Mouse (Mus musculus) limb, embryonic 15.5 days (tissue): ENCODE data around the gene Podn. TPM values are rescaled to one million over a fixed set of nuclear protein-coding genes. Genes with fewer than 3 reads are reported as not detected.
"Not testable (repeated sequence)": the region's sequence is repeated elsewhere in the genome, so short reads cannot be mapped to it uniquely, and the experiment has no call there.

Experiments used
- ATAC-seq: fragments of 200-750 bp; cut with Nextera tagmentation; 2 replicates; pipeline ENCODE4 v1.8.0; 2017; ENCODE audit warnings: low read depth, moderate TSS enrichment; ENCODE audit not compliant: insufficient number of reproducible peaks, low FRiP score, low TSS enrichment
- H3K27ac ChIP-seq: fragments of 300-500 bp; sonication (generic); 2 replicates; pipeline ENCODE4 v1.5.1; 2015; ENCODE audit warnings: moderate library complexity, mild to moderate bottlenecking, inconsistent platforms
- H3K27me3 ChIP-seq: fragments of 300-500 bp; sonication (generic); 2 replicates; pipeline ENCODE4 v1.6.1; 2015; ENCODE audit warnings: inconsistent platforms
- H3K36me3 ChIP-seq: fragments of 300-500 bp; sonication (generic); 2 replicates; pipeline ENCODE4 v1.6.1; 2015; ENCODE audit warnings: inconsistent platforms
- H3K4me1 ChIP-seq: fragments of 300-500 bp; sonication (generic); 2 replicates; pipeline ENCODE4 v1.6.1; 2015; ENCODE audit warnings: inconsistent platforms
- H3K4me2 ChIP-seq: fragments of 300-500 bp; sonication (generic); 2 replicates; pipeline ENCODE4 v1.6.1; 2015; ENCODE audit warnings: mild to moderate bottlenecking, inconsistent platforms
- H3K4me3 ChIP-seq: fragments of 300-500 bp; sonication (generic); 2 replicates; pipeline ENCODE4 v1.5.1; 2015; ENCODE audit warnings: mild to moderate bottlenecking, inconsistent platforms
- H3K9ac ChIP-seq: fragments of 300-500 bp; sonication (generic); 2 replicates; pipeline ENCODE4 v1.6.1; 2015; ENCODE audit warnings: inconsistent platforms
- H3K9me3 ChIP-seq: fragments of 300-500 bp; sonication (generic); 2 replicates; pipeline ENCODE4 v1.6.1; 2016; ENCODE audit warnings: inconsistent platforms
- WGBS: fragments of 180-500 bp; shearing (Covaris S2); methylation state at CpG from one replicate; pipeline ENCODE4 v1.1.7; 2015; 5-methylcytosine and 5-hydroxymethylcytosine counted together
- polyA plus RNA-seq: library from polyadenylated mRNA; unstranded; fragments of >200 nt; fragmentation: Nextera tagmentation; extraction: Ambion mirVana; gene quantifications from 2 replicates; pipeline ENCODE4 v1.2.1, GENCODE M21; 2015

Podn gene
- polyA plus RNA-seq, 1 experiment from 2014 or later, result 2.2 TPM

DNA sequence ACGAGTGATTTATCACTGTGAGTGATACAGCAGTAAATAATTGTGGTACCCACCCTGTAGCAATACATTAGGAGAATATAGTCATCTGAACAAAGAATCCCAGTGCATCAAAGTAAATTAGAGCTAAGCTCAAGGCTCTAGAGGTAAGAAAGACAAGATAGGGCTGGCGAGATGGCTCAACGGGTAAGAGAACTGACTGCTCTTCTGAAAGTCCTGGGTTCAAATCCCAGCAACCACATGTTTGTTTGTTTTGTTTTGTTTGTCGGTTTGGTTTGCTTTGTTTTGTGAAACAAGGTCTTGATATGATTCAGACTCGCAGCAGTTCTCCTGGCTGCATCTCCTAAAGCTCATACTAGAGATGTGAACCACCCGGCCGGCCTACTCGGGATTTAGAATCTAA, 21.2 kb upstream of the Podn start:
- no peaks in the 10 kb centered on the region for H3K27me3 ChIP-seq
- no peak overlapping the region for H3K27ac ChIP-seq
- H3K36me3 ChIP-seq, result no peaks in the 10 kb centered on the region
- H3K9me3 ChIP-seq, result no peaks in the 10 kb centered on the region
- H3K9ac ChIP-seq, result no peak overlapping the region
- no peak overlapping the region for H3K4me3 ChIP-seq
- no peak for ATAC-seq
- 90% methylated on average over 8 of the region's 8 CpGs for WGBS
- H3K4me2 ChIP-seq, result no peak overlapping the region
- 0 out of 2 replicates have a peak, but pooled peaks cover 3% of the 10 kb centered on the region for H3K4me1 ChIP-seq

DNA sequence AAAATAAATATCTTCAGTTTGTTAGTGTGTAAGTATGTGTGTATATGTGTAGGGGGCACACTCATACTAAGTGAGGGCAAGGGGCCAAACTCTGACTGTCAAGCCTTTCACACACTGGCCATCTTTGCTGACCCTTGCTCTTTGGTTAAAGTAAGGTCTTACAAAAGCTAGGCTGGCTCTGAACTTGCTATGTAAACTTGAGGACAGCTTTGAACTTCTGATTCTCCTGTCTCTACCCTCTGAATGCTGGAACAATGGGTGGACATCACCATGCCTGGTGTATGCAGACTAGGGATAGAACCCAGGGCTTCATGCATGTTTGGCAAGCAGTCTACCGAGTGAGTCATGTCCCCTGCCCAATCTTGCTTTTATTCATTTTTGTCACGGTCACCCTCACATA, 20.2 kb upstream of the Podn start:
- 0 out of 2 replicates have a peak, but pooled peaks cover 3% of the 10 kb centered on the region for H3K4me1 ChIP-seq
- no peak for ATAC-seq
- no peaks in the 10 kb centered on the region for H3K36me3 ChIP-seq
- no peaks in the 10 kb centered on the region for H3K9me3 ChIP-seq
- H3K4me3 ChIP-seq, result no peak overlapping the region
- WGBS, result 88% methylated on average over 2 of the region's 2 CpGs
- H3K9ac ChIP-seq, result no peak overlapping the region
- no peak overlapping the region for H3K4me2 ChIP-seq
- H3K27ac ChIP-seq, result no peak overlapping the region
- H3K27me3 ChIP-seq, result no peaks in the 10 kb centered on the region

DNA sequence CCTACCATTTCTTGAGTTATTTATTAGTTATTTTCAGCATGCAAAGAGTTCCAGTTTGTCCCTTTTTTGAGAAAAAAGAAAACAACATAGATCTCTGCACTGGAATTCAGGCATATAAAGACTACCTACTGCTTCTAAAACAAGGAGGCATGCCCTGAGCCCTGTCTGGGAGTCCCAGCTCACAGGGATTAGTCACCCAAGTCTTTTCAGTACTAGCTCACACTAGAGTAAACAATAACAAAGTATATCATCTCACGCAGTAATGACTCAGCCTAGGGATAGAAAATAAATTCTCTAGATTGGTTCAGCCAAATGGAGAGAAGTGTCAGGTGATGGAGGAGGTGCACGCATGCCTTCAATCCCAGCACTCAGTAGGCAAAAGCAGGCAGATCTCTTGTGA, 14.5 kb upstream of the Podn start:
- H3K27ac ChIP-seq, result no peak overlapping the region
- 84% methylated on average over 2 of the region's 2 CpGs for WGBS
- no peak for ATAC-seq

DNA sequence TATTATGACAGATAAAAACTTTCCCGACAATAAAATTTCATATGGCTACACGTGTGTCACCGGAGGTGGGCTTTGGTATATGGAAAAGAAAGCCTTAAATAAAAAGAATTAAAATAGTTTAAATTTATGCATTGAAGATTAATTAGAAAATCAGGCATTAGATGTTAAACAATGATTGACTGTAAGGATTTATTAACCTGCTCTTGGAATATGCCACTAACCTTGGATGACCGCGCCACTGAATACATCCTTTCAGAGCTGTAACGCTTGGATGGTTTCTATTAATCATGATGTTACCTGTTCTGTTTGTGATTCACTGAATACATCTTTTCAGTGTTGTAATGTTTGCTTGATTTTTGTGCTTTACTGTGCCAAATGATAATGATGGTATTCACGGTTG, 13.5 kb upstream of the Podn start:
- Histone ChIP-seq H3K4me1 (no peaks in the 10 kb centered on the region), H3K27me3 (no peaks in the 10 kb centered on the region), H3K9ac (no peak overlapping the region), H3K4me3 (no peak overlapping the region), H3K4me2 (no peak overlapping the region), H3K27ac (no peak overlapping the region), H3K9me3 (no peaks in the 10 kb centered on the region), H3K36me3 (peaks cover 6% of the 10 kb centered on the region; the same call in 1 of the 2 replicates)
- WGBS, result 95% methylated on average over 7 of the region's 7 CpGs
- no peak for ATAC-seq

More for the DNA sequence above, 14.5 kb upstream of the Podn start:
- Histone ChIP-seq H3K4me3 (no peak overlapping the region), H3K4me2 (no peak overlapping the region), H3K9me3 (no peaks in the 10 kb centered on the region), H3K4me1 (no peaks in the 10 kb centered on the region), H3K9ac (no peak overlapping the region), H3K27me3 (no peaks in the 10 kb centered on the region), H3K36me3 (peaks cover 6% of the 10 kb centered on the region; the same call in 1 of the 2 replicates)

DNA sequence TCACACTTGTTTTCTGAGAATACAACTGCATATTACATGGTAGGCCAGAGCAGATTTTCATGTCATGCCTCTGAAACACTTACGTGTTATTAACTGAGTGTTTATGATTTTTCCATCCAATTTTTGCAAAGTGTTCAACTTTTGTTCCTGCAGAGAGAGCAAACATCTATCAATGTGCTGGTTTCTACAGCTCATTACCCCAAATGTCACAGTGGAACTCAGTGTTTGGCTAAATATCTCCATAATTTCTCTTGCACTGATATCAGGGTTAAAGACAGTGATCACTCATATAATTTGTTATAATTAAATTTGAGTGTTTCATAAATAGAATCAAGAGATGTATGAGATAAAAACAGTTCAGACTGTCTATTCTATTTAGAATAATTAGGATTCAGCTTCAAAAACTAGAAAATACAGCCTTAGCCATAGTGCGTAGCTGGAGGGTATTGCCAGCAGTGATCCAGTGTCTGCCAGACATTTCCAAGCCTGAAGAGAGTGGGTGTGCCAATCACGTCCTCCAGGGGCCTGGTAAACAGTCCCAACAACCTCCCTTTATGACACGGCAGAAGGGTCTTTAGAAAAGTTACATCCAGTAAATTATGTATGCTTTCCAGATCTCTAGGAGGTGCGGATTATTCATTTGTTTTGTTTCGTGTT, 3.4 kb downstream of the Podn start:
- no peak overlapping the region for H3K4me3 ChIP-seq
- no peak overlapping the region for H3K9ac ChIP-seq
- no peaks in the 10 kb centered on the region for H3K4me1 ChIP-seq
- no peaks in the 10 kb centered on the region for H3K9me3 ChIP-seq
- 81% methylated on average over 6 of the region's 6 CpGs for WGBS
- no peak overlapping the region for H3K27ac ChIP-seq
- H3K4me2 ChIP-seq, result no peak overlapping the region
- H3K36me3 ChIP-seq, result peaks cover 5% of the 10 kb centered on the region; the same call in 1 of the 2 replicates
- H3K27me3 ChIP-seq, result no peaks in the 10 kb centered on the region
- no peak for ATAC-seq

DNA sequence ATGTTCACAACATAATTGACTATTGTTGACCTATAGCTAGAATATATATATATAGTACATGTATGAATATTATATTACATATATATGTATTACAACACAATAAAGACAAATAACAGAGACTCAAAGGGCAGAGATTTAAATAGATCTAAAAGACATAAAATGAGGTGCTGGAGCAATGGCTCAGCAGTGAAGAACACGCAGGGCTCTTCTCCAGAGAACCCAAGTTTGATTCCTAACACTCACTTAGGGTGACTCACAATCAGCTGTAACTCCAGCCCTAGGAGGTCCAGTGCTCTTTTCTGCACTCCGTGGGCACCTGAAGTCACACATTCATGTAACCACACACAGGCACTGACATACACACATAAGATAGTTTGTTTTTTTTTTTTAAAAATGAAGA, 12.3 kb downstream of the Podn start:
- H3K27me3 ChIP-seq, result no peaks in the 10 kb centered on the region
- H3K4me1 ChIP-seq, result no peaks in the 10 kb centered on the region
- no peak overlapping the region for H3K27ac ChIP-seq
- no peak overlapping the region for H3K9ac ChIP-seq
- no peak overlapping the region for H3K4me2 ChIP-seq
- no peaks in the 10 kb centered on the region for H3K9me3 ChIP-seq
- no peak overlapping the region for H3K4me3 ChIP-seq
- WGBS, result 85% methylated on average over 2 of the region's 2 CpGs
- no peak for ATAC-seq
- peaks cover 6% of the 10 kb centered on the region; the same call in 1 of the 2 replicates for H3K36me3 ChIP-seq

DNA sequence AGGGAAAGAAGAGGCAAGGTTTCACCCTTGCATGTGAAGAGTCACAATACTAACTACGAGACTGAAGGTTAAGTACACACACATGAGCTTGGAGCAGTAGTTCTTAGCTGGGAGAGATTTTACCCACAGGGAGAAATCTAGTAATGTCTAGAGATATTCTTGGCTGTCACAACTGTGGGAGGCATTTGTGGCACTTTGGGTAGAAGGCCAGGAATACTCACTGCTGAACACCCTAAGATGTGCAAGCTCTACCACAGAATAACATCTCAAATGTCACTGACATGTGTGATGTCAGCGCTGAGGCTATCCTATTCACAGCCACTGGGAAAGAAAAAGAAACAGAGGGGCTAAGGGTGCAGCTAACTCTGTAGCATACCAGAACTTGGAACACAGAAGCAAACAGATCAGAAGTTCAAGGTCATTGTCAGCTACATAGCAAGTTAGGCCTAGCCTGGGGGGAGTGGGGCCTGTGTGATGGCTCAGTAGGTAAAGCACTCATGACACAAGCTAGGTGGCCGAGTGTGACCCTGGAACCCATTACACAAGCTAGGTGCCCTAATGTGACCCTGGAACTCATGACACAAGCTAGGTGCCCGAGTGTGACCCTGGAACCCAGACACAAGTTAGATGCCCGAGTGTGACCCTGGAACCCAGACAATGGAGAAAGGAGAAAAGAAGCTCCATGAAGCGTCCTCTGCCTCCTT, 13.1 kb downstream of the Podn start:
- 85% methylated on average over 6 of the region's 6 CpGs for WGBS
- H3K4me3 ChIP-seq, result no peak overlapping the region
- H3K4me1 ChIP-seq, result no peaks in the 10 kb centered on the region
- H3K27ac ChIP-seq, result no peak overlapping the region
- H3K9me3 ChIP-seq, result no peaks in the 10 kb centered on the region
- peaks cover 6% of the 10 kb centered on the region; the same call in 1 of the 2 replicates for H3K36me3 ChIP-seq
- H3K4me2 ChIP-seq, result no peak overlapping the region
- no peak overlapping the region for H3K9ac ChIP-seq
- ATAC-seq, result no peak
- H3K27me3 ChIP-seq, result no peaks in the 10 kb centered on the region

DNA sequence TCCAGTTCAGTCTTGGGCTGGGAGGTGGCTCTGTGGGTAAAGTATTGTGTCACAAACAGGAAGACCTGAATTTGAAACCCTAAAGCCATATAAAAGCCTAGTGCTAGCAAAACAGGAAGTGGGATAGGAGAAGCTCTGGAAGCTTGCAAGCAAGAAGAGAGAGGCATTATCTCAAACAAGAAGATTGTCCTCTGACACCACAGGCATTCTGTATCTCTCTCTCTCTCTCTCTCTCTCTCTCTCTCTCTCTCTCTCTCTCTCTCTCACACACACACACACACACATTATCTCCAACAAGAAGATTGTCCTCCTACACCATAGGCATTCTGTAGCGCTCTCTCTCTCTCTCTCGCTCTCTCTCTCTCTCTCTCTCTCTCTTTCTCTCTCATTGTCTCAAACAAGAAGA, 13.8 kb downstream of the Podn start:
- Histone ChIP-seq H3K27ac (no peak overlapping the region), H3K4me1 (no peaks in the 10 kb centered on the region), H3K27me3 (no peaks in the 10 kb centered on the region), H3K9ac (no peak overlapping the region), H3K9me3 (no peaks in the 10 kb centered on the region), H3K36me3 (peaks cover 6% of the 10 kb centered on the region; the same call in 1 of the 2 replicates), H3K4me3 (no peak overlapping the region), H3K4me2 (no peak overlapping the region)
- WGBS, result 87% methylated on average over 2 of the region's 2 CpGs
- no peak for ATAC-seq

DNA sequence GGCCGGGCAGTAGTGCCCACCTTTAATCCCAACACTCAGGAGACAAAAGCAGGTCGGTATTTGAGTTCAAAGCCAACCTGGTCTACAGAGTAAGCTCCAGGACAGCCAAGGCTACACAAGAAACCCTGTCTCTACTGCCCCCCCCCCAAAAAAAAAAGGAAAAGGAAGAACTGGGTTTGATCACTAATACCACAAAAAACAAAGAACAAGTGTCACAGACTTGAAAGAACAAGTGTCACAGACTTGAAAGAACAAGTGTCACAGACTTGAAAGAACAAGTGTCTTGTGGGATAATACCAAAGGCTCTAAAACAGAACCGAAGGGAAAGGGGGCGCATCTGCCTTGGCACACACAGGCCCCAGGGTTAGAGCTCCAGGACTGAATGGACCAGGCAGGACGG, 15.4 kb downstream of the Podn start:
- no peak for ATAC-seq

DNA sequence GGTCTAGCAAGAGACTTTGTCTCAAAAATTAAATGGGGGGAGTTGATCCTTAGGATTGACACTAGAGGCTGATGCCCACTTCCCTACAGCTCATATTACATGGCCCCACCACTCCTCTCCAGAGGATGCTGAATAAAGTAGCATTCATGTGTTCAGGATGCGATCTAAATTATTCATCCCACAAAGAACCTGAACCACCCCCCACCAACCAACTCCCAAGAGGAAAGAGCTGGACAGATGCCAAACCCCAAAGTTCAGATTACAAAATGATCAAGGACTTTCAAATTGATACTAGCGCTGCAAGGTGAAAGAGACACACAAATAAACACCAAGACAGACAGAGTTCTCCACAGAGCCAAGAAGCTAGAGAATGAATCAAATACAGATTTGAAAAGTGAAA, 16.5 kb downstream of the Podn start:
- no peak for ATAC-seq
- Histone ChIP-seq H3K36me3 (0 out of 2 replicates have a peak, but pooled peaks cover 2% of the 10 kb centered on the region), H3K27ac (no peak overlapping the region), H3K4me2 (no peak overlapping the region), H3K4me1 (no peaks in the 10 kb centered on the region), H3K9ac (no peak overlapping the region), H3K4me3 (no peak overlapping the region), H3K9me3 (no peaks in the 10 kb centered on the region), H3K27me3 (no peaks in the 10 kb centered on the region)
- 58% methylated on average over 2 of the region's 2 CpGs for WGBS

More for the DNA sequence above, 15.4 kb downstream of the Podn start:
- no peaks in the 10 kb centered on the region for H3K4me1 ChIP-seq
- 0 out of 2 replicates have a peak, but pooled peaks cover 2% of the 10 kb centered on the region for H3K36me3 ChIP-seq
- no peak overlapping the region for H3K4me2 ChIP-seq
- no peak overlapping the region for H3K9ac ChIP-seq
- no peak overlapping the region for H3K27ac ChIP-seq
- H3K4me3 ChIP-seq, result no peak overlapping the region
- 73% methylated on average over 5 of the region's 5 CpGs for WGBS
- no peaks in the 10 kb centered on the region for H3K27me3 ChIP-seq
- no peaks in the 10 kb centered on the region for H3K9me3 ChIP-seq

DNA sequence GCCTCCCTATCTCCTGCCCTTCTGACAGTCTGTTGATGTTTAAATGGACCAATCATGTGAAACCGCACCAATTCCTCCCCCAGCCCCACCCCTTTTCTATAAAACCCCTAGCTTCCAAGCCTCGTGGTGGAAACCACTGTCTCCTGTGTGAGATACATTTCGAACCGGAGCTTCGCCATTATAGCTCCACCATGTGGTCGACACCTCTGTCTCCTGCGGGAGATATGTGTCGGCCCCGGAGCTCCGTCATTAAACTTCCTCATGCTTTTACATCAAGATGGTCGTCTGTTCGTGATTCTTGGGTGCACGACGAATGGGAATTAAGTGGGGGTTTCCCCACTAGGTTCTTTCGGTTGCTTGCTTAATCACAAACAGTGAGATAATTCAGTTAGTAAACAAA, 17.1 kb downstream of the Podn start:
- H3K27ac ChIP-seq, H3K9ac ChIP-seq, H3K4me2 ChIP-seq, H3K36me3 ChIP-seq, H3K4me1 ChIP-seq, H3K4me3 ChIP-seq, ATAC-seq, H3K9me3 ChIP-seq, H3K27me3 ChIP-seq: not testable (repeated sequence)
- WGBS, result 76% methylated on average over 15 of the region's 15 CpGs

DNA sequence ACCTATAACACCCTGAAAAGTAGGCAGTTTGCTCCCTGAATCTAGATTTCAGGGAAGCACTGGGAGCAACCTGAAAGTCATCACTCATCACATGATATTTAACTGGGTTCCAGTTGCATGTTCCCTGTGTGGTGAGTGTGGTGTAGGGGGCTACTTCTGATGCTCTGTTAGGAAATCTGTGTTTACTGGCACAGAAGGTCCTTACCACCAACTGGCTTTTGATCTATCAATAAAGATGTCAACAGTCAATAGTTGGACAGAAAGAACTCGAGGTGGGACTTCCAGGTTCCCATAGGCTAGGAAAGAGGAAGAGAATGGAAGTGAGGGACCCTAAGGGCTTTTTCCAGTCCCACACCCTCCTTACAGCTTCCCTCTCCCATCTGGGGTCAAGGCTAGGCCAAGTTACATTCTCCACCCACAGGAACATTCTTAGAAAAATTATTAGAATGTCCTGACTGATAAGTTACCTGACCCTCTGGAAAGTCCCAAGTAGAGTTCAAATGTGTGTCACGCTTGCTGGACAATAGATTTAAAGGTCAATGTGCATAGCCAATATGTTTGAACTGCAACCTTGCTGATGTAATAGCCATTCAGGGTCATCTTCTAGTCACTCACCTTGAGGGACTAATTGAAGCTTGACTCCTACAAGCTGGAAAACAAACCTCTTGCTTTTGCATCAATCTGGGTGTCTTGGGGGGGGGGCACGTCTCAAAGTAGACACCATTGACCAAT, 18.9 kb downstream of the Podn start:
- H3K9me3 ChIP-seq, result no peaks in the 10 kb centered on the region
- H3K4me3 ChIP-seq, result no peak overlapping the region
- no peak overlapping the region for H3K9ac ChIP-seq
- ATAC-seq, result no peak
- H3K4me2 ChIP-seq, result no peak overlapping the region
- no peaks in the 10 kb centered on the region for H3K27me3 ChIP-seq
- H3K4me1 ChIP-seq, result no peaks in the 10 kb centered on the region
- 68% methylated on average over 3 of the region's 3 CpGs for WGBS
- H3K36me3 ChIP-seq, result no peaks in the 10 kb centered on the region
- H3K27ac ChIP-seq, result no peak overlapping the region
